Mouse (Mus musculus) left cerebral cortex, postnatal 4 days (tissue): ENCODE results near the gene Igf2bp2. TPM values are rescaled to one million over a fixed set of nuclear protein-coding genes. Genes with fewer than 3 reads are reported as not detected.
A peak's percentile ranks its signal among the peaks of the same experiment; 100 is the strongest.

ENCODE experiments used
- DNase-seq: peaks from one replicate; pipeline ENCODE4 v3.0.0-alpha.2; 2022
- intact Hi-C: fragments of 180-260 bp; cut with DNase I; formaldehyde crosslinking; loops from one replicate; pipeline ENCODE4 v1.15.1; 2025
- total RNA-seq, 2 experiments: library from RNA; stranded (reverse); gene quantifications; 2 replicates each; pipeline ENCODE4 v1.2.3; 2021

The Igf2bp2 gene
- total RNA-seq, 2 experiments from 2014 or later: 7.1 to 10.0 TPM

- DNase-seq: no peak
Measured at GRCm38 (mm10) chr16:22149659-22150345, 13.3 kb downstream of the Igf2bp2 start.

GRCm38 (mm10) chr16:22149076-22149475 lies 14.0 kb downstream of the Igf2bp2 start:
- DNase-seq: no peak
- intact Hi-C loops: no loop called here

More at GRCm38 (mm10) chr16:22149659-22150345, 13.3 kb downstream of the Igf2bp2 start:
- intact Hi-C loops: no loop called here

GRCm38 (mm10) chr16:22147131-22147530 lies 16.0 kb downstream of the Igf2bp2 start:
- intact Hi-C loops: no loop called here
- no peak for DNase-seq

- intact Hi-C loops: no loop called here
- DNase-seq: no peak
Measured at GRCm38 (mm10) chr16:22146071-22146470, 17.0 kb downstream of the Igf2bp2 start.

- intact Hi-C loops: no loop called here
- DNase-seq: no peak
Measured at GRCm38 (mm10) chr16:22144490-22144889, 18.6 kb downstream of the Igf2bp2 start.

- intact Hi-C loops: no loop called here
- DNase-seq: no peak
Measured at GRCm38 (mm10) chr16:22140861-22141260, 22.2 kb downstream of the Igf2bp2 start.

GRCm38 (mm10) chr16:22139821-22140220 lies 23.3 kb downstream of the Igf2bp2 start:
- intact Hi-C loops: no loop called here
- no peak for DNase-seq

- intact Hi-C loops: no loop called here
- no peak for DNase-seq
Measured at GRCm38 (mm10) chr16:22136198-22136597, 26.9 kb downstream of the Igf2bp2 start.

GRCm38 (mm10) chr16:22131321-22131720 lies 31.8 kb downstream of the Igf2bp2 start:
- intact Hi-C loops: no loop called here

GRCm38 (mm10) chr16:22129511-22129910 lies 33.6 kb downstream of the Igf2bp2 start:
- DNase-seq: no peak
- intact Hi-C loops: no loop called here

More at GRCm38 (mm10) chr16:22131321-22131720, 31.8 kb downstream of the Igf2bp2 start:
- DNase-seq: no peak

- intact Hi-C loops: no loop called here
- DNase-seq: no peak
Measured at GRCm38 (mm10) chr16:22128595-22128994, 34.5 kb downstream of the Igf2bp2 start.

GRCm38 (mm10) chr16:22127806-22128205 lies 35.3 kb downstream of the Igf2bp2 start:
- no peak for DNase-seq
- intact Hi-C loops: no loop called here

- DNase-seq: no peak
- intact Hi-C loops: no loop called here
Measured at GRCm38 (mm10) chr16:22126936-22127335, 36.2 kb downstream of the Igf2bp2 start.

GRCm38 (mm10) chr16:22124325-22124918 lies 38.7 kb downstream of the Igf2bp2 start:
- intact Hi-C loops: no loop called here

GRCm38 (mm10) chr16:22123658-22124057 lies 39.4 kb downstream of the Igf2bp2 start:
- peak; percentile 70 for DNase-seq
- intact Hi-C loops: no loop called here

More at GRCm38 (mm10) chr16:22124325-22124918, 38.7 kb downstream of the Igf2bp2 start:
- no peak for DNase-seq

GRCm38 (mm10) chr16:22121109-22121508 lies 42.0 kb downstream of the Igf2bp2 start:
- no peak for DNase-seq
- intact Hi-C loops: no loop called here

- DNase-seq: no peak
Measured at GRCm38 (mm10) chr16:22119524-22119923, 43.6 kb downstream of the Igf2bp2 start.

GRCm38 (mm10) chr16:22118716-22119501 lies 44.2 kb downstream of the Igf2bp2 start:
- DNase-seq: no peak
- intact Hi-C loops: no loop called here

More at GRCm38 (mm10) chr16:22119524-22119923, 43.6 kb downstream of the Igf2bp2 start:
- intact Hi-C loops: no loop called here

- intact Hi-C loops: no loop called here
- no peak for DNase-seq
Measured at GRCm38 (mm10) chr16:22118151-22118550, 44.9 kb downstream of the Igf2bp2 start.

- intact Hi-C loops: no loop called here
- DNase-seq: no peak
Measured at GRCm38 (mm10) chr16:22116748-22117147, 46.4 kb downstream of the Igf2bp2 start.

- intact Hi-C loops: no loop called here
- no peak for DNase-seq
Measured at GRCm38 (mm10) chr16:22116058-22116457, 47.0 kb downstream of the Igf2bp2 start.
